Mouse (Mus musculus): ENCODE measurements at regions not wholly inside any gene's neighbourhood (a gene's known extent, or its start where the extent isn't known, plus 50 kb on each side); places are given as distances from the start of the nearest gene placed in this dataset.
A peak's percentile ranks its signal among the peaks of the same experiment; 100 is the strongest.

- no peak for DNase-seq
Observed at GRCm38 (mm10) chr13:48717036-48717435, 54.2 kb downstream of the Barx1 start.

DNA sequence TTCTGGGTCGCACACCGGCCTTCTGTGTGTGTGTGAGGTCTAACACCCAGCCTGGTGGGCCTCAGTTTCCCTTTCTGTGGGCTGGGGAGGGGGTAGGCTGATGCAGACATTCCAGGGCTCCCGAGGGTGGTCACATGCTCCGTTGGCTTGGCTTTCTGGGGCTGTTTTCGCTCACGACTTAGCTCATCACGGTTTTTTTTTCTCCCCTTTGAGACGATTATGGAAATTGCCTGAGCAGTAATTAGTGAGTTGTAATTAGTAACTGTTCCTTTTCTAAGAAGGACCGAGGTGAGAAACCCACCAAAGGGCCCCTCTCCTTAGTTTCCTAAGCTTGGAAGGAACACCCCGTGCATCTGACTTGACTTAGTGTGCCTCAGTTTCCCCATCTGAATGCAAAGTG is 54.7 kb downstream of the Barx1 start:
- no peak for DNase-seq

DNA sequence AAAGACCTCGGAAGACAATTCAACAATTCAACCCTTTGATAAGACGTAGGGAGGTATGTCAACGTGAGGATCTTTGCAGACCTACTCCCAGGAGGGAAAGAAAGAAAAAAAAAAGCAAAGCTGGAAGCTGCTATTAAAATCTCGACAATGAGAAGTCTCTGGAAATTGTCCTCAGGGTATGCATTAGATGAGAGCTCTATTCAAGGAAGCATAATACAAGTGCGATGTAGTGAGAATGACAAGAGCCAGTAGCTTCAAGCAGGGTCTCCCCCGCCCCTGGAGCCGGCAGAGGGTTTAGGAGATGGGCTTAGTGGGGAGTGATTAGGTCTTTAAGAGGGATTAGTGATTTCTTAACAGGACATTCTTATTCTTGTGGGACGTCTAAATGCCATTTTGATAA is 60.9 kb downstream of the Barx1 start:
- DNase-seq, result no peak

DNA sequence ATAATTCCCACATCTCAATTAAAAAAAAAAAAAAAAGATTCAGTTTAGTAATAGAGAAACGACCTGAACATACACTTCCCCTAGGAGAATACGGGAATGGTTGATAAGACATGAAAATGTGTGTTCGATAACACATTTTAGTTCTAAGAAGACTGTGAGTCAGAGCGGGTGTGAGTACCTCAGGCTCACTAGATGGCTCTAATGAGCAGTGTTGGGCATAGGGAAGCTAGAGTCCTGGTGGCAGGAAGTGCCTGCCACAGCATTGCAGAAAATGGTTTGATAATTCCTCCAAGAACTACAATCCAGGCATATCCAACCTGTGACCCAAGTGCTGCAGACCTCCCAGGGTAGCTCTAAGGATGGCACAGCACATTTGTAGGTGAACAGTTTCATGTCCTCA is 63.6 kb downstream of the Barx1 start:
- no peak for DNase-seq

- no peak for DNase-seq
Observed at GRCm38 (mm10) chr13:48731046-48731996, 68.5 kb downstream of the Barx1 start.

DNA sequence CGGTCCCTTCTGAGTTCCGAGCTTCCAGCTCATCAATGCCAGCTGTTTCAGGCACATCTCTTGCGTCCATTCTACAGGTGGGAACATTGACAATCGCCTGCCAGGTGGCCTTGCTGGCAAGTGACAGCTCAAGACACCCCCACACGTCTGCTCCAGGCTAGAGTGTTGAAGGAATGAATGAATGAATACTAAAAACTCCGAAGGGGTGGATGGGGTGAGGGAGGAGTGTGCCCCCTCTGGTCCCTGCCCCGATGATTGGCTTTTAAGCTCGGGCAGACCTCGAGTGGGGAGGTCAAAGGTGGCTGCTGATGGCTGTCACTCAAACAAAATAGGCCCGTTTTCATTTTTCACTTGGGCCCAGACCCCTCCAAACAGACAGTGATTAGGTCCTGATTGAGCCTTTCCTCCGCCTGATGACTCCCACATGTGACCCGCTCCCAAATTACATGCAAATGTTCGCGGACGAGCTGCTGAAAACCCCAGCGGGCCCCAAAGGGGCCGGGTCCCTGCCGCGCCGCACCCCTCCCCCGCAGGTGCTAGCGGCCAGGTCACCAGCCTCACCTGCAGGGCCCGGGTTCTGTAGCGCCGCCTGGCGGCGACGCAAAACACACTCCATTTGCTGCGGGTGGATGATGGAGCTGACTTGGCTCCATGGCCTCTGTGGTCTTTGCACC is 69.5 kb downstream of the Barx1 start:
- DNase-seq, result peak; percentile 40 to 57

DNA sequence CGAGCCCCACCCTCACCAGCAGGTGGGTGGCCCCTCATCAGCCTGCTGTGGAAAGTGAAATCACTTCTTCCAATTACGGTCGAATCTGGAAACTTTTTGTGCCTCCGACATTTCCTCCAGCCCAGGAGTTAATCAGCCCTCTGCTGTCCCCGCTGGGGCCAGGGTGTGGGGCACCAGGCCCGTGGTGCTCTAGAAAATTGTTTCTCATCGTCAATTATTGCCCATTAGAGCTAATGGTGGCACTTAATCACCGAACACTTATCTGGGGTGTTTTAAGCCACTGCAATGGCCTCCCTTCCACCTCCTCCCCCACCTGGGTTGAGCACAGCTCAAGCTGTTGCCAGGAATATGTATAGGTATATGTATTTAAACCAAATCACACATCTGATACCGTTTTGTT is 72.2 kb downstream of the Barx1 start:
- no peak for DNase-seq

DNA sequence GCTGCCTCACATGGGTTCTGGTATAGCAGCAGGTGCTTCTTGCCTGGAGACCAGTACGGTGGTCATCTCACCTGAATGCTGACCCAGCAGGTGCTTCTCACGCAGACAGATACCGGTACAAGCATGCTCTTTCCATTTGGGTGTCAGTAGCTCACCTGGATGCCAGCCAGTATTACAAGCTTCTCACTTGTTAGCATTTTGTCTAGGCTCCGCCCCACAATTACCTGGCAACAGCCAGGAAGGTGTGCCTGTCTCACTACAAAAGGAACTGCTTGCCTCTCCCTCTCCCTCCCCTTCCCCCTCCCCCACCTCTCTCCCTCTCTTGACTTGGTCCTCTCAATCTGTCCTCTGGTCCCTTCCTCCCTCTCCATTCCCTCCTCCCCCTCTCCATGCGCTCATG is 82.8 kb downstream of the Barx1 start:
- no peak for DNase-seq

DNA sequence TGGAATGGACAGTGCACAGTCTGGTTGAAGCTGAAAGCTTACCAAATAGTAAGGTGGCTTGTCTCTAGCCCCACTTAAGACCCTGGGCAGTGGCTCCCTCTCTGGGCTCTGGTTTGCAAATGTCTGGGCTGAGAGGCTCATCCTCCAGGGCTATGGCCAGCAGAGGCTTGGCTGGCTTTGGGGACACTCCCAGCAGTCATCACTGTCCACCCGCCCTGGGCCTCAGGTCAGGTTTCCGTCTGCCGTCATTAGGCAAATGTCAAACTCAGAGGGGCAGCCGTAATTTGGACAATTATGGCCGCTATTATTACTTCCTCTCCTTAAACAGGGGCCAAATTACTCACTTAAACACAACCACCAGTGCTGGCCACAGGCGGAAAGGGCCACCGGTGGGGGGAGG is 83.5 kb downstream of the Barx1 start:
- no peak for DNase-seq

Data from cerebellum, postnatal 36 days (tissue).